Mouse (Mus musculus) liver, embryonic 11.5 days (tissue): ENCODE measurements around the gene Gm42421. TPM values are rescaled to one million over a fixed set of nuclear protein-coding genes. Genes with fewer than 3 reads are reported as not detected.

ENCODE experiments used
- ATAC-seq: fragments of 200-750 bp; cut with Nextera tagmentation; replicated peaks from 2 replicates; pipeline ENCODE4 v1.8.0; 2017; ENCODE audit warnings: moderate number of reproducible peaks, mild to moderate bottlenecking, moderate TSS enrichment, moderate library complexity; ENCODE audit not compliant: low FRiP score
- DNase-seq: peaks from one replicate; pipeline ENCODE4 v3.0.0-alpha.2; 2017; ENCODE audit warnings: low spot score
- H3K27ac ChIP-seq: fragments of 300-500 bp; sonication (generic); 2 replicates; pipeline ENCODE4 v1.5.1; 2014; ENCODE audit warnings: mild to moderate bottlenecking, low read depth, low read length, control low read depth
- H3K27me3 ChIP-seq: fragments of 300-500 bp; sonication (generic); replicated peaks from 2 replicates; pipeline ENCODE4 v1.6.1; 2014; ENCODE audit warnings: low read length, mixed read lengths; ENCODE audit not compliant: control insufficient read depth, insufficient read depth
- H3K36me3 ChIP-seq: fragments of 300-500 bp; sonication (generic); 2 replicates; pipeline ENCODE4 v1.6.1; 2014; ENCODE audit warnings: mild to moderate bottlenecking, low read length, moderate library complexity, mixed read lengths; ENCODE audit not compliant: control insufficient read depth, insufficient read depth
- H3K4me1 ChIP-seq: fragments of 300-500 bp; sonication (generic); replicated peaks from 2 replicates; pipeline ENCODE4 v1.6.1; 2014; ENCODE audit warnings: low read length, mixed read lengths; ENCODE audit not compliant: control insufficient read depth, insufficient read depth
- H3K4me2 ChIP-seq: fragments of 300-500 bp; sonication (generic); 2 replicates; pipeline ENCODE4 v1.6.1; 2014; ENCODE audit warnings: mild to moderate bottlenecking, control low read depth, moderate library complexity
- H3K4me3 ChIP-seq: fragments of 300-500 bp; sonication (generic); 2 replicates; pipeline ENCODE4 v1.5.1; 2014; ENCODE audit warnings: low read depth, low read length, control low read depth
- H3K9ac ChIP-seq: fragments of 300-500 bp; sonication (generic); 2 replicates; pipeline ENCODE4 v1.6.1; 2014; ENCODE audit warnings: low read depth, low read length, control low read depth
- H3K9me3 ChIP-seq: fragments of 300-500 bp; sonication (generic); 2 replicates; pipeline ENCODE4 v1.6.1; 2016; ENCODE audit warnings: low read length, inconsistent platforms, mixed read lengths; ENCODE audit not compliant: control insufficient read depth
- WGBS: fragments of 180-500 bp; shearing (Covaris S2); extraction: QIAGEN DNeasy Blood & Tissue Kit; methylation state at CpG from one replicate; pipeline ENCODE4 v1.1.7; 2014; 5-methylcytosine and 5-hydroxymethylcytosine counted together
- polyA plus RNA-seq: library from polyadenylated mRNA; unstranded; fragments of >200 nt; fragmentation: Nextera tagmentation; extraction: Ambion mirVana; gene quantifications from 2 replicates; pipeline ENCODE4 v1.2.1, GENCODE M21; 2014

Gene Gm42421
- polyA plus RNA-seq, 1 experiment from 2014 or later = 0.41 TPM

- WGBS = 85% methylated on average over 8 of the region's 8 CpGs
Measured at GRCm38 (mm10) chr5:143906429-143906828, 21.5 kb upstream of the Gm42421 start.

GRCm38 (mm10) chr5:143908926-143909325 lies 19.0 kb upstream of the Gm42421 start:
- Histone ChIP-seq H3K9me3 (no peaks in the 10 kb centered on the region), H3K4me3 (peak overlapping the region; percentile 71), H3K36me3 (peaks cover 16% of the 10 kb centered on the region), H3K27ac (peak overlapping the region; percentile 90), H3K4me2 (peak overlapping the region; percentile 88), H3K27me3 (no peaks in the 10 kb centered on the region), H3K4me1 (peaks cover 20% of the 10 kb centered on the region), H3K9ac (peak overlapping the region; percentile 64)
- DNase-seq (no peak), ATAC-seq (peak; percentile 35; the same call in 1 of the 2 replicates)
- WGBS = 2% methylated on average over 9 of the region's 9 CpGs

More at GRCm38 (mm10) chr5:143906429-143906828, 21.5 kb upstream of the Gm42421 start:
- no peak for ATAC-seq
- Histone ChIP-seq H3K4me1 (peaks cover 20% of the 10 kb centered on the region), H3K9ac (no peak overlapping the region), H3K27me3 (no peaks in the 10 kb centered on the region), H3K36me3 (peaks cover 36% of the 10 kb centered on the region), H3K27ac (no peak overlapping the region), H3K4me2 (no peak overlapping the region), H3K9me3 (no peaks in the 10 kb centered on the region), H3K4me3 (no peak overlapping the region)
- no peak for DNase-seq

- no peaks in the 10 kb centered on the region for H3K9me3 ChIP-seq
- DNase-seq (peak; percentile 91), ATAC-seq (peak; percentile 97)
- H3K4me3 ChIP-seq = peak within 1 kb of the TSS; percentile 71
- peak within 1 kb of the TSS; percentile 88 for H3K4me2 ChIP-seq
- peak within 1 kb of the TSS; percentile 69 for H3K9ac ChIP-seq
- peaks cover 16% of the 10 kb centered on the region for H3K4me1 ChIP-seq
- H3K36me3 ChIP-seq = peaks cover 14% of the 10 kb centered on the region; the same call in 1 of the 2 replicates
- under 1% methylated on average over 70 of the region's 70 CpGs for WGBS
- no peaks in the 10 kb centered on the region for H3K27me3 ChIP-seq
- H3K27ac ChIP-seq = peak within 1 kb of the TSS; percentile 90
Measured at GRCm38 (mm10) chr5:143909417-143910400, 18.3 kb upstream of the Gm42421 start, which contains the start of the genes Aimp2 and Pms2. TSS of gene Aimp2 (minus strand) at chr5:143909847. TSS of gene Pms2 (plus strand) at chr5:143909964.

- H3K4me2 ChIP-seq = no peak overlapping the region
- no peak overlapping the region for H3K27ac ChIP-seq
- H3K27me3 ChIP-seq = no peaks in the 10 kb centered on the region
- peaks cover 21% of the 10 kb centered on the region for H3K36me3 ChIP-seq
- 93% methylated on average over 9 of the region's 9 CpGs for WGBS
- no peak overlapping the region for H3K9ac ChIP-seq
- no peak overlapping the region for H3K4me3 ChIP-seq
- DNase-seq = no peak
- no peak for ATAC-seq
- no peaks in the 10 kb centered on the region for H3K4me1 ChIP-seq
- no peaks in the 10 kb centered on the region for H3K9me3 ChIP-seq
Measured at GRCm38 (mm10) chr5:143916221-143916620, 11.8 kb upstream of the Gm42421 start.

- H3K9me3 ChIP-seq = no peaks in the 10 kb centered on the region
- no peak overlapping the region for H3K4me3 ChIP-seq
- ATAC-seq = no peak
- H3K4me2 ChIP-seq = no peak overlapping the region
- WGBS = 59% methylated on average over 5 of the region's 5 CpGs
- H3K27me3 ChIP-seq = no peaks in the 10 kb centered on the region
- H3K4me1 ChIP-seq = no peaks in the 10 kb centered on the region
- peaks cover 22% of the 10 kb centered on the region for H3K36me3 ChIP-seq
- no peak overlapping the region for H3K9ac ChIP-seq
- no peak for DNase-seq
- no peak overlapping the region for H3K27ac ChIP-seq
Measured at GRCm38 (mm10) chr5:143917418-143917817, 10.6 kb upstream of the Gm42421 start.

- H3K4me3 ChIP-seq = no peak overlapping the region
- DNase-seq (no peak), ATAC-seq (no peak)
- WGBS = 92% methylated on average over 3 of the region's 3 CpGs
- H3K4me2 ChIP-seq = no peak overlapping the region
- H3K27ac ChIP-seq = no peak overlapping the region
- H3K27me3 ChIP-seq = no peaks in the 10 kb centered on the region
- peaks cover 27% of the 10 kb centered on the region for H3K36me3 ChIP-seq
- H3K4me1 ChIP-seq = no peaks in the 10 kb centered on the region
- no peaks in the 10 kb centered on the region for H3K9me3 ChIP-seq
- H3K9ac ChIP-seq = no peak overlapping the region
Measured at GRCm38 (mm10) chr5:143918120-143918519, 9.9 kb upstream of the Gm42421 start.

- peaks cover 14% of the 10 kb centered on the region for H3K4me1 ChIP-seq
- 66% methylated on average over 6 of the region's 6 CpGs for WGBS
- H3K36me3 ChIP-seq = peaks cover 38% of the 10 kb centered on the region
- peak; percentile 97 for ATAC-seq
- no peak overlapping the region for H3K9ac ChIP-seq
- H3K9me3 ChIP-seq = no peaks in the 10 kb centered on the region
- peak overlapping the region; percentile 59; the same call in 1 of the 2 replicates for H3K27ac ChIP-seq
- no peaks in the 10 kb centered on the region for H3K27me3 ChIP-seq
- peak overlapping the region; percentile 24 for H3K4me2 ChIP-seq
- no peak overlapping the region for H3K4me3 ChIP-seq
- DNase-seq = no peak
Measured at GRCm38 (mm10) chr5:143924781-143925452, 3.1 kb upstream of the Gm42421 start.

GRCm38 (mm10) chr5:143929291-143929690 lies 1.3 kb downstream of the Gm42421 start:
- Histone ChIP-seq H3K36me3 (peaks cover 27% of the 10 kb centered on the region), H3K27ac (no peak overlapping the region), H3K4me2 (no peak overlapping the region), H3K4me3 (no peak overlapping the region), H3K27me3 (no peaks in the 10 kb centered on the region), H3K9me3 (no peaks in the 10 kb centered on the region), H3K4me1 (peaks cover 12% of the 10 kb centered on the region), H3K9ac (no peak overlapping the region)
- ATAC-seq (no peak), DNase-seq (no peak)
- 89% methylated on average over 4 of the region's 4 CpGs for WGBS
